Mouse (Mus musculus) heart, embryonic 13.5 days (tissue): ENCODE results near the gene Zfp697. TPM values are rescaled to one million over a fixed set of nuclear protein-coding genes. Genes with fewer than 3 reads are reported as not detected.
"Not testable (repeated sequence)": the region's sequence is repeated elsewhere in the genome, so short reads cannot be mapped to it uniquely, and the experiment has no call there.

Experiments
- ATAC-seq: fragments of 200-750 bp; cut with Nextera tagmentation; 2 replicates; pipeline ENCODE4 v1.8.0; 2017; ENCODE audit warnings: moderate TSS enrichment; ENCODE audit not compliant: insufficient number of reproducible peaks, low FRiP score, low TSS enrichment; ENCODE audit errors: extremely low read depth
- H3K27ac ChIP-seq: fragments of 300-500 bp; sonication (generic); replicated peaks from 2 replicates; pipeline ENCODE4 v1.5.1; 2015; ENCODE audit warnings: moderate library complexity, mild to moderate bottlenecking, inconsistent platforms
- H3K27me3 ChIP-seq: fragments of 300-500 bp; sonication (generic); replicated peaks from 2 replicates; pipeline ENCODE4 v1.6.1; 2015; ENCODE audit warnings: mild to moderate bottlenecking, inconsistent platforms
- H3K36me3 ChIP-seq: fragments of 300-500 bp; sonication (generic); 2 replicates; pipeline ENCODE4 v1.6.1; 2015; ENCODE audit warnings: mild to moderate bottlenecking, inconsistent platforms
- H3K4me1 ChIP-seq: fragments of 300-500 bp; sonication (generic); 2 replicates; pipeline ENCODE4 v1.6.1; 2015; ENCODE audit warnings: inconsistent platforms
- H3K4me2 ChIP-seq: fragments of 300-500 bp; sonication (generic); 2 replicates; pipeline ENCODE4 v1.6.1; 2015; ENCODE audit warnings: inconsistent platforms, mild to moderate bottlenecking, moderate library complexity
- H3K4me3 ChIP-seq: fragments of 300-500 bp; sonication (generic); 2 replicates; pipeline ENCODE4 v1.5.1; 2015; ENCODE audit warnings: moderate library complexity, mild to moderate bottlenecking, inconsistent platforms
- H3K9ac ChIP-seq: fragments of 300-500 bp; sonication (generic); 2 replicates; pipeline ENCODE4 v1.6.1; 2015; ENCODE audit warnings: inconsistent platforms, mild to moderate bottlenecking, moderate library complexity
- H3K9me3 ChIP-seq: fragments of 300-500 bp; sonication (generic); 2 replicates; pipeline ENCODE4 v1.6.1; 2016; ENCODE audit warnings: inconsistent platforms
- WGBS: fragments of 180-500 bp; shearing (Covaris S2); methylation state at CpG from one replicate; pipeline ENCODE4 v1.1.7; 2015; ENCODE audit warnings: mixed read lengths; 5-methylcytosine and 5-hydroxymethylcytosine counted together
- polyA plus RNA-seq: library from polyadenylated mRNA; unstranded; fragments of >200 nt; fragmentation: Nextera tagmentation; extraction: Ambion mirVana; gene quantifications from 2 replicates; pipeline ENCODE4 v1.2.1, GENCODE M21; 2015

Zfp697 gene
- polyA plus RNA-seq, 1 experiment from 2014 or later = 7.3 TPM

DNA sequence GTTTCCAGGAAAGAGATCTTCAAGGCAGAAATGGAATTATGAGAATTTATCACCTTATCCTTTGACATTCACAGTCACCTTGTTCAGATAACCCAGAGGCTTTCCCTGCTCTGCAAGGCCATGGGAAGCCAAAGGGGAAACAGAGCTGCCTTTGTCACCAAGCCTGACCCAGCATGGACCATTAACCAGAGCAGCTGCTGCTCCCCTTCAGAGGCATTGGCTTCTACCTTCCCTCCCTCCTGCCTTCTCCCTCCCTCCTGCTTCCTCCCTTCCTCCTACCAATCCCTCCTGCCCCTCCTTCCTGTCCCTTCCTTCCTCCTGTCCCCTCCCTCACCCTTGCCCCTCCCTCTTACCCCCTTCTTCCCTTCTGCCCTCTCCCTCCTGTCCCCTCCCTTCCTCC, 165.4 kb downstream of the Zfp697 start:
- H3K36me3 ChIP-seq, H3K27me3 ChIP-seq, H3K4me2 ChIP-seq, H3K9ac ChIP-seq, H3K4me1 ChIP-seq, H3K9me3 ChIP-seq, H3K27ac ChIP-seq, H3K4me3 ChIP-seq, ATAC-seq: not testable (repeated sequence)

DNA sequence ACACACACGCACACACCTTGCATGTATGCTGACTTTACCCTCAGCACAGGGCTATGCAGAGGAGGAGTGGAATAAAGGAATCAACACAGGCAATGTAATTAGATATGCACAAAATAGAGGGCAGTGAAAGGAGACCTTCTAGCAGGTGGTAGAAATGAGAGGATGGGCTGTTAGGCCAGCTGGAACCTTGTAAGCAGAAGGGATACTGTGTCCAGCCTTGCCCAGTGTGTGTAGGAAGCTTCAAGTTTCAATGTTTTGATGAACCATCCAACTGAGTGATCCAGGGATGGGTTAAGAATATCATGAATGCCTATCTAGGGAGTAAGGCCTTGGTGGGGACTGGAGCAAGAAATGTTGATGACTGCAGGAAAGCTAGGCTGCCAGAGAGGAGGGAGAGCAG, 166.2 kb downstream of the Zfp697 start:
- H3K9me3 ChIP-seq, H3K4me2 ChIP-seq, H3K36me3 ChIP-seq, ATAC-seq, H3K4me1 ChIP-seq, H3K27me3 ChIP-seq, H3K9ac ChIP-seq, H3K27ac ChIP-seq, H3K4me3 ChIP-seq: not testable (repeated sequence)
- WGBS = 20% methylated on average over 1 of the region's 1 CpGs

GRCm38 (mm10) chr3:98550215-98550614, 168.0 kb downstream of the Zfp697 start:
- not testable (repeated sequence) for H3K4me2 ChIP-seq, H3K27ac ChIP-seq, H3K27me3 ChIP-seq, H3K9me3 ChIP-seq, H3K4me3 ChIP-seq, H3K36me3 ChIP-seq, H3K9ac ChIP-seq, ATAC-seq, H3K4me1 ChIP-seq
- WGBS = no CpG with 5 or more reads among the region's 2 CpGs

- ATAC-seq, H3K27ac ChIP-seq, H3K4me1 ChIP-seq, H3K36me3 ChIP-seq, H3K27me3 ChIP-seq, H3K9ac ChIP-seq, H3K9me3 ChIP-seq, H3K4me3 ChIP-seq, H3K4me2 ChIP-seq: not testable (repeated sequence)
- WGBS = no CpG with 5 or more reads among the region's 1 CpGs
Measured at GRCm38 (mm10) chr3:98550832-98551231, 168.6 kb downstream of the Zfp697 start.

- no CpG with 5 or more reads among the region's 5 CpGs for WGBS
- not testable (repeated sequence) for H3K27ac ChIP-seq, H3K9ac ChIP-seq, H3K4me2 ChIP-seq, ATAC-seq, H3K36me3 ChIP-seq, H3K4me1 ChIP-seq, H3K4me3 ChIP-seq, H3K27me3 ChIP-seq, H3K9me3 ChIP-seq
Measured at GRCm38 (mm10) chr3:98560711-98561110, 178.4 kb downstream of the Zfp697 start.

DNA sequence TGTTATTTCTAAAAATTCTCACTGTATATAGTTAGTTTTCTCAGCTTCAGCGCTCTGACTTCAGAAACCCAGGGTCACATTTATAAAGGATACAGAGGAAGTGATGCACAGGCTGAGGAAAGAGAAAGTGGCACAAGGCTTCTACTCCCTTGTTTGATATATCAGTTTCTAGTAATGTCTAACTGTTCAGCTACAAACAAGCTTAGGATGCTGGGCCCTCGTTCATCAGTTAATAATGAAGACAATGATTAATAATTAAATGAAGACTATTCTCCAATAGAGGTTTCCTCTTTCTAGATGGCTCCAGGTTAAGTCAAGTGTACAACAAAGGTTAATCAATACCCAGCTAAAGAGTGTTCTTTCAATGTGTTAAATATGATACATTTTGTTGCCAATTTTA, 181.6 kb downstream of the Zfp697 start:
- no CpG with 5 or more reads among the region's 2 CpGs for WGBS
- not testable (repeated sequence) for H3K9me3 ChIP-seq, ATAC-seq, H3K4me1 ChIP-seq, H3K4me2 ChIP-seq, H3K4me3 ChIP-seq, H3K9ac ChIP-seq, H3K27me3 ChIP-seq, H3K36me3 ChIP-seq, H3K27ac ChIP-seq

DNA sequence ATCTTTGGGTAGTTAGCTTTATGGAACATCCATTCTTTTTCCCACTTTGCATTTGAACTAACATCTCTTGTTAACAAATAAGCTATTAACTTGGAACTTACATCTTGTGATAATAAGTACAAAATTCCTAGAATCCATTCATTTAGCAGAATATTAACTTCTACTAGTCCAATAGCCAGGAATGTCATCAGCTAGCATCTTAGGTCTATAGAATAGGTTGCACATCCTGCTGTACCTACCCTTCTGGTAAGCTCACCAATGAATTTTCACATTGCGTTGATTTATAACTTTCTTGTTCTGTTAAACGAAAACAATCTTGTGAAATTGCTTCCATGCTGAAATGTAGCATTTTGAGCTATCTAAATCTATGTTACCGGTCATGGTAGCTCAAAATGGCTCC, 182.6 kb downstream of the Zfp697 start:
- not testable (repeated sequence) for ATAC-seq, H3K4me1 ChIP-seq, H3K36me3 ChIP-seq, H3K4me3 ChIP-seq, H3K27me3 ChIP-seq, H3K27ac ChIP-seq, H3K9ac ChIP-seq, H3K4me2 ChIP-seq, H3K9me3 ChIP-seq
- WGBS = no CpG with 5 or more reads among the region's 3 CpGs

DNA sequence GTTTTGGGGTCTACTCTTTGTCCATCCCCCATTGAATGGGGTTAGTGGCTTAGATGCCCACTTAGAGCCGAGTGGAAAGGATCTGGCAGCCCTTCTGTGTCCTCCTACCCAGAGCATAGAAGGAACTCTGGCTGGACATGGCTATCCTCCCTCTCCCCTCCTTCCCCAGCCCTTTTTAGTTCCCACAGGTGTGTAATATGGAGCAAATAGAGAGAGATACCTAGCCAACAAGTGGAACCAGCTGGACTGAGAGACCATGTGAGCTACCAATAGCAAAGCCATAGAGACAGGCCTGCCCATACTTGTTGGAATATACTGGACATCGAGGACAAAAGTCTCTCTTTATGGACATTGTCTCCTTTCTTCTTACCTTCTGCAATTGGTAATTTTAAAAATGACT, 185.5 kb downstream of the Zfp697 start:
- not testable (repeated sequence) for H3K27me3 ChIP-seq, H3K4me3 ChIP-seq, ATAC-seq, H3K9me3 ChIP-seq, H3K4me1 ChIP-seq, H3K27ac ChIP-seq, H3K9ac ChIP-seq, H3K4me2 ChIP-seq, H3K36me3 ChIP-seq
- 76% methylated on average over 2 of the region's 2 CpGs for WGBS

- not testable (repeated sequence) for ATAC-seq, H3K27me3 ChIP-seq
- 50% methylated on average over 1 of the region's 1 CpGs for WGBS
Measured at GRCm38 (mm10) chr3:98581024-98581423, 198.8 kb downstream of the Zfp697 start.

DNA sequence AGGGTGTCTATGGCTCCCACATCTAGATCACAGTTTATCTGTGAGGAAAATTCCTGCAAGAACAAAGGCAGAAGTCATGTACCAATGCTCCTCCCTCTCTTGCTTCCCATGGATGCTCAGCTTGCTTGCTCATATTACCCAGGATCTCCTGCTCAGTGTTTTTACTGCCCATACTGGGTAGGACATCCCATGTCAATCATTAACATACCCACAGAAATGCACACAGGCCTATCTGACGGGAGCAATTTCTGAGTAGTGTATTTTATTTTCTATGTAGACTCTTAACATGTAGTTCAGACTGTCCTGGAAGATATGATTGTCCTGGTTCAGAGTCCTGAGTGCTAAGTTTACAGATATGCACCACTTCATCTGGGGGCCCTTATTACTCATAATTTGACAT, 199.9 kb downstream of the Zfp697 start:
- H3K9me3 ChIP-seq, H3K4me3 ChIP-seq, H3K36me3 ChIP-seq, H3K27ac ChIP-seq, H3K4me2 ChIP-seq, H3K27me3 ChIP-seq, H3K9ac ChIP-seq, H3K4me1 ChIP-seq, ATAC-seq: not testable (repeated sequence)
- WGBS = no CpG with 5 or more reads among the region's 1 CpGs

More at GRCm38 (mm10) chr3:98581024-98581423, 198.8 kb downstream of the Zfp697 start:
- H3K27ac ChIP-seq, H3K4me1 ChIP-seq, H3K9me3 ChIP-seq, H3K4me3 ChIP-seq, H3K4me2 ChIP-seq, H3K36me3 ChIP-seq, H3K9ac ChIP-seq: not testable (repeated sequence)

- H3K27ac ChIP-seq, ATAC-seq, H3K9me3 ChIP-seq: not testable (repeated sequence)
Measured at GRCm38 (mm10) chr3:98582622-98583021, 200.4 kb downstream of the Zfp697 start.

GRCm38 (mm10) chr3:98587721-98588120, 205.5 kb downstream of the Zfp697 start:
- H3K27ac ChIP-seq = no peak overlapping the region
- H3K9ac ChIP-seq = no peak overlapping the region
- H3K9me3 ChIP-seq = no peaks in the 10 kb centered on the region
- no peak for ATAC-seq
- no peak overlapping the region for H3K4me3 ChIP-seq
- 79% methylated on average over 2 of the region's 2 CpGs for WGBS
- H3K36me3 ChIP-seq = no peaks in the 10 kb centered on the region
- no peak overlapping the region for H3K4me2 ChIP-seq
- H3K27me3 ChIP-seq = no peaks in the 10 kb centered on the region
- H3K4me1 ChIP-seq = no peaks in the 10 kb centered on the region

More at GRCm38 (mm10) chr3:98582622-98583021, 200.4 kb downstream of the Zfp697 start:
- H3K27me3 ChIP-seq, H3K36me3 ChIP-seq, H3K4me1 ChIP-seq, H3K4me2 ChIP-seq, H3K4me3 ChIP-seq, H3K9ac ChIP-seq: not testable (repeated sequence)

DNA sequence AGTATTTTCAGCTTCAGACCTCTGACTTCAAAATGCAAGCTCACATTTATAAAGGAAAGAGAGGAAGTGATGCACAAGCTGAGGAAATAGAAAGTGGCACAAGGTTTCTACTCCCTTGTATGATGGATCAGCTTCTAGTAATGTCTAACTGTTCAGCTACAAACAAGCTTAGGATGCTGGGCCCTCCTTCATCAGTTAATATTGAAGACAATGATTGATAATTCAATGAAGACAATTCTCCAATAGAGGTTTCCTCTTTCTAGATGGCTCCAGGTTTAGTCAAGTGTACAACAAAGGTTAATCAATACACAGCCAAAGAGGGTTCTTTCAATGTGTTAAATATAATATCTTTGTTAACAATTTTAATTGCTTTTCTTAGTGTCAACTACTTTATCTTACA, 206.4 kb downstream of the Zfp697 start, which contains the start of gene Gm10681:
Gene Gm10681 (minus strand): TSS at position 101 of the 400 bp plus-strand sequence.
- Histone ChIP-seq H3K4me1 (no peaks in the 10 kb centered on the region), H3K9me3 (no peaks in the 10 kb centered on the region), H3K9ac (no peak within 1 kb of the TSS), H3K27me3 (no peaks in the 10 kb centered on the region), H3K36me3 (no peaks in the 10 kb centered on the region), H3K4me2 (no peak within 1 kb of the TSS), H3K4me3 (no peak within 1 kb of the TSS), H3K27ac (no peak within 1 kb of the TSS)
- ATAC-seq = no peak
